8 mouse cellular contexts compared by ENCODE assay signal in the genomic region with DNA sequence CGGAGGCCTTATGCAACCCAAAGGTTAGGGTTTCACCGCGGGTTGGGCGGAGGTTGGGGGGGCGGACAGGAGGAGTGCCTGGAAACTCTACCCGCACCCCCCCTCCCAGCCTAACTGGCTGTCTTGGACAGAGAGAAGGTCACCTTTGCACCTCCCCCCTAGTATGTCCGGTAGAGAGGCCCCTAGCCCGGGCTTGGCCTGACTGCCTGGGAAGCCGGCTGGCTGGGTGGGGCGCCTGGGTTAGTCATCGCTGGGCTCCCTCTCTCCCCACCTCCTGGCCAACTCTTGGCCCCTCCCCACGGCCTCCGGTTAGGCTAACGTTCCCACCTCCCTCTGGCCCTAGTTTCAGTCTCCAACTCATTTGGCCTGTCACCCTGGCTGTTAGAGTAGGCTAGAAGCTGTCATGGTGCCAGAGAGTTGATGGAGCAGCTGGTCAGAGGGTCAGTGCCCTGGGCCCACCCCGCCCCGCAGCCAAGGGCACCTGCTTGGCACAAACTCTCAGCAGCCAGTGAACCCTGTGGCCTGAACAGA. TPM values are rescaled to one million over a fixed set of nuclear protein-coding genes. Genes with fewer than 3 reads are reported as not detected.
A peak's percentile ranks its signal among the peaks of the same experiment; 100 is the strongest.
DNase-seq lines count a peak whose midpoint lies in the region; ATAC-seq and TF ChIP-seq lines count a peak whose summit lies in the region.

No protein-coding gene starts in this region.

- H3K36me3 ChIP-seq in embryonic facial prominence, embryonic 15.5 days = peaks cover 20% of the 10 kb centered on the region
- peaks cover 33% of the 10 kb centered on the region for H3K36me3 ChIP-seq in heart, embryonic 13.5 days
- peaks cover 13% of the 10 kb centered on the region for H3K36me3 ChIP-seq in kidney, postnatal 0 days (ENCODE audit: insufficient read depth, low read length)

- peak overlapping the region; percentile 91 for H3K4me2 ChIP-seq in embryonic facial prominence, embryonic 15.5 days (replicated peaks)
- peak overlapping the region; percentile 93 for H3K4me2 ChIP-seq in heart, embryonic 13.5 days
- peak overlapping the region; percentile 84 for H3K4me2 ChIP-seq in kidney, postnatal 0 days (ENCODE audit: low read length)

- no peak for TF ChIP-seq CTCF in kidney, postnatal 0 days (IDR thresholded peaks at IDR 0.05; ENCODE audit: low read depth)

- H3K4me3 ChIP-seq in embryonic facial prominence, embryonic 15.5 days (replicated peaks) = peak overlapping the region; percentile 81
- peak overlapping the region; percentile 85 for H3K4me3 ChIP-seq in heart, embryonic 13.5 days
- peak overlapping the region; percentile 67 for H3K4me3 ChIP-seq in kidney, postnatal 0 days (replicated peaks; ENCODE audit: low read depth, low read length)

- no peaks in the 10 kb centered on the region for H3K9me3 ChIP-seq in embryonic facial prominence, embryonic 15.5 days (replicated peaks)
- peaks cover 4% of the 10 kb centered on the region; the same call in 1 of the 2 replicates for H3K9me3 ChIP-seq in heart, embryonic 13.5 days
- H3K9me3 ChIP-seq in kidney, postnatal 0 days (replicated peaks; ENCODE audit: low read length) = no peaks in the 10 kb centered on the region

- WGBS in embryonic facial prominence, embryonic 15.5 days = 2% methylated on average over 15 of the region's 16 CpGs
- 4% methylated on average over 16 of the region's 16 CpGs for WGBS in heart, embryonic 13.5 days
- 2% methylated on average over 14 of the region's 16 CpGs for WGBS in kidney, postnatal 0 days

- DNase-seq in CD4-positive helper T cell, adult 2 months (ENCODE audit: low read depth, low spot score) = peak; percentile 71
- DNase-seq in adrenal gland, adult 8-10 months = peak; percentile 93
- peak; percentile 61 for DNase-seq in kidney, postnatal 0 days (ENCODE audit: low spot score)
- peak; percentile 77 for DNase-seq in lung, postnatal 14 days
- peak; percentile 39 for DNase-seq in ovary, postnatal 10 days (ENCODE audit: low spot score)
- peak; percentile 80 to 85 for DNase-seq in urinary bladder, postnatal 4 days (ENCODE audit: low spot score in 2 of 2)

- no peak; the same call in 1 of the 2 replicates for ATAC-seq in embryonic facial prominence, embryonic 15.5 days (ENCODE audit: insufficient number of reproducible peaks, low FRiP score, low TSS enrichment, low read depth)
- ATAC-seq in heart, embryonic 13.5 days (ENCODE audit: extremely low read depth, insufficient number of reproducible peaks, low FRiP score, low TSS enrichment) = peak; percentile 7; the same call in 1 of the 2 replicates
- peak; percentile 27 for ATAC-seq in kidney, postnatal 0 days (replicated peaks; ENCODE audit: low FRiP score, low read depth)

- no peaks in the 10 kb centered on the region for H3K27me3 ChIP-seq in embryonic facial prominence, embryonic 15.5 days
- H3K27me3 ChIP-seq in heart, embryonic 13.5 days (replicated peaks) = no peaks in the 10 kb centered on the region
- H3K27me3 ChIP-seq in kidney, postnatal 0 days (ENCODE audit: insufficient read depth, low read length) = no peaks in the 10 kb centered on the region

- H3K4me1 ChIP-seq in embryonic facial prominence, embryonic 15.5 days = peaks cover 35% of the 10 kb centered on the region
- H3K4me1 ChIP-seq in heart, embryonic 13.5 days = peaks cover 45% of the 10 kb centered on the region
- peaks cover 23% of the 10 kb centered on the region for H3K4me1 ChIP-seq in kidney, postnatal 0 days (replicated peaks; ENCODE audit: insufficient read depth, low read length)

- H3K27ac ChIP-seq in embryonic facial prominence, embryonic 15.5 days (replicated peaks) = peak overlapping the region; percentile 85
- H3K27ac ChIP-seq in heart, embryonic 13.5 days (replicated peaks) = peak overlapping the region; percentile 99
- H3K27ac ChIP-seq in kidney, postnatal 0 days = peak overlapping the region; percentile 93

- peak overlapping the region; percentile 58 for H3K9ac ChIP-seq in embryonic facial prominence, embryonic 15.5 days
- peak overlapping the region; percentile 96 for H3K9ac ChIP-seq in heart, embryonic 13.5 days
- peak overlapping the region; percentile 79 for H3K9ac ChIP-seq in kidney, postnatal 0 days (ENCODE audit: low read depth, low read length)

RNA-seq across cellular contexts. Expression of gene Tlcd2, which starts 0.8 kb away (rescaled TPM):
- 10 to 100 TPM; 10.1 to 16.7 (median 13.1) TPM for total RNA-seq in adrenal gland, adult 8-10 months (2022)
- 35.1 and 38.0 TPM in 2 replicates for polyA plus RNA-seq in embryonic facial prominence, embryonic 15.5 days (2015; fragmentation: Nextera tagmentation; extraction: Ambion mirVana)
- 11.4 and 13.5 TPM in 2 replicates for polyA plus RNA-seq in heart, embryonic 13.5 days (2015; fragmentation: Nextera tagmentation; extraction: Ambion mirVana)
- polyA plus RNA-seq in kidney, postnatal 0 days (2015; fragmentation: Nextera tagmentation; extraction: Ambion mirVana) = 9.3 and 11.8 TPM in 2 replicates

RNA-seq across cellular contexts. Expression of gene Wdr81, which starts 7.8 kb away (rescaled TPM):
- 10 to 100 TPM; 19.3 to 21.7 (median 20.2) TPM for total RNA-seq in adrenal gland, adult 8-10 months (2022)
- polyA plus RNA-seq in embryonic facial prominence, embryonic 15.5 days (2015; fragmentation: Nextera tagmentation; extraction: Ambion mirVana) = 6.3 and 7.4 TPM in 2 replicates
- 3.7 and 3.8 TPM in 2 replicates for polyA plus RNA-seq in heart, embryonic 13.5 days (2015; fragmentation: Nextera tagmentation; extraction: Ambion mirVana)
- polyA plus RNA-seq in kidney, postnatal 0 days (2015; fragmentation: Nextera tagmentation; extraction: Ambion mirVana) = 4.9 and 5.3 TPM in 2 replicates

RNA-seq across cellular contexts. Expression of gene Serpinf2, which starts 22.9 kb away (rescaled TPM):
- total RNA-seq in adrenal gland, adult 8-10 months (2022) = under 1 TPM in 3 of 4 experiments, not detected in 1; 0.31 to 0.41 (median 0.38) TPM
- 0.09 TPM in 1 of 2 replicates, not detected in the other for polyA plus RNA-seq in embryonic facial prominence, embryonic 15.5 days (2015; fragmentation: Nextera tagmentation; extraction: Ambion mirVana)
- polyA plus RNA-seq in heart, embryonic 13.5 days (2015; fragmentation: Nextera tagmentation; extraction: Ambion mirVana) = 1.5 and 14.5 TPM in 2 replicates
- polyA plus RNA-seq in kidney, postnatal 0 days (2015; fragmentation: Nextera tagmentation; extraction: Ambion mirVana) = 45.2 and 57.0 TPM in 2 replicates

RNA-seq across cellular contexts. Expression of gene Prpf8, which starts 24.3 kb away (rescaled TPM):
- 100 to 1,000 TPM; 155 to 170 (median 167) TPM for total RNA-seq in adrenal gland, adult 8-10 months (2022)
- polyA plus RNA-seq in embryonic facial prominence, embryonic 15.5 days (2015; fragmentation: Nextera tagmentation; extraction: Ambion mirVana) = 51.7 and 52.5 TPM in 2 replicates
- 31.6 and 32.1 TPM in 2 replicates for polyA plus RNA-seq in heart, embryonic 13.5 days (2015; fragmentation: Nextera tagmentation; extraction: Ambion mirVana)
- 36.3 and 36.6 TPM in 2 replicates for polyA plus RNA-seq in kidney, postnatal 0 days (2015; fragmentation: Nextera tagmentation; extraction: Ambion mirVana)

RNA-seq across cellular contexts. Expression of gene Serpinf1, which starts 39.8 kb away (rescaled TPM):
- 10 to 100 TPM in 3 of 4 experiments, 1 to 10 TPM in 1; 9.0 to 31.5 (median 14.5) TPM for total RNA-seq in adrenal gland, adult 8-10 months (2022)
- 393 and 406 TPM in 2 replicates for polyA plus RNA-seq in embryonic facial prominence, embryonic 15.5 days (2015; fragmentation: Nextera tagmentation; extraction: Ambion mirVana)
- 30.2 and 34.2 TPM in 2 replicates for polyA plus RNA-seq in heart, embryonic 13.5 days (2015; fragmentation: Nextera tagmentation; extraction: Ambion mirVana)
- 90.9 and 98.4 TPM in 2 replicates for polyA plus RNA-seq in kidney, postnatal 0 days (2015; fragmentation: Nextera tagmentation; extraction: Ambion mirVana)

Comparison
In these comparisons a context has a peak if more than half of its experiments do, and no peak if none do; other contexts are left out.
1. DNase-seq: peak in every context shown above with its lines; median percentile 93 in adrenal gland, adult 8-10 months; 82 in urinary bladder, postnatal 4 days; 77 in lung, postnatal 14 days; 71 in CD4-positive helper T cell, adult 2 months; 61 in kidney, postnatal 0 days; 39 in ovary, postnatal 10 days.